Mouse (Mus musculus) G1E (cell line): ENCODE data around the gene Zfyve28.

Experiments
- CTCF ChIP-seq: IDR thresholded peaks from 2 replicates; pipeline ENCODE4 v1.5.1; 2012; ENCODE audit warnings: low read depth, low read length, inconsistent platforms, mixed read lengths
- GATA1 ChIP-seq: IDR thresholded peaks from 2 replicates; pipeline ENCODE4 v1.6.1; 2012; ENCODE audit warnings: borderline replicate concordance, low read length, inconsistent platforms, mixed read lengths
- GATA2 ChIP-seq: IDR thresholded peaks from 2 replicates; pipeline ENCODE4 v1.6.1; 2012; ENCODE audit warnings: low read depth, low read length, inconsistent platforms, borderline replicate concordance
- POLR2AphosphoS5 ChIP-seq: IDR thresholded peaks from 2 replicates; pipeline ENCODE4 v1.6.1; 2012; ENCODE audit warnings: low read depth, low read length, inconsistent platforms; ENCODE audit not compliant: insufficient replicate concordance
- TAL1 ChIP-seq: conservative IDR thresholded peaks from 2 replicates; pipeline ENCODE4 v1.6.1; 2012; ENCODE audit warnings: low read depth, low read length, inconsistent platforms, mixed read lengths

GRCm38 (mm10) chr5:34293363-34293762 is 5.1 kb upstream of the Zfyve28 start:
- TF ChIP-seq CTCF (no peak), GATA2 (no peak), GATA1 (no peak), TAL1 (no peak), POLR2AphosphoS5 (no peak)
